Comparison of ENCODE assay signal across 12 mouse cellular contexts in the genomic region with DNA sequence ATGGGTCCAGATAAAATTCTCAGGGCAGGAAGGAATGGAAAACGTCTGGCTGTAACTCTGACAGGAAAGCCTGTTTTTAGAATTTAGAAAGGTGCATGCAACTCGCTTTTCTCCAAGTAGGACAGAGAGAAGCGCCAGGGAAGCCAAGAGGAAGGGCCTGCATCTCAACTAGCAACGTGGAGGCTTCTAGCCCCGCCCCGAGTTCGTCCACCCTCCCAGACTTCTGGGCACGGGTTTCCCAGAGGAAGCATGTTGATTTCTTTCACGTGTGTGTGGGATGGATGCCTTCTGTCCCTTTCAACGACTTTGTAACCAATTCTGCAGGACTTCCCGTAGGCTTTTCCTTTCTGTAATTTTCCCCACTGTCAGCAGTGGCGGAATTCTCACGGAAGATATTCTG.
DNase-seq lines count a peak whose midpoint lies in the region; ATAC-seq lines count a peak whose summit lies in the region.
"Had no signal": no experiment of that assay in that cellular context is flagged by ENCODE, and none has a peak within 500 bp of the region (broad histone marks: within the 10 kb centered on the region; RNA-seq: fewer than 3 reads in every experiment).

No protein-coding gene starts in this region.

- no peaks in the 10 kb centered on the region for H3K27me3 ChIP-seq in embryonic facial prominence, embryonic 14.5 days (replicated peaks; ENCODE audit: control insufficient read depth, insufficient read depth, low read length)
- H3K27me3 ChIP-seq in embryonic facial prominence, embryonic 10.5 days (replicated peaks; ENCODE audit: low read depth, poor library complexity, severe bottlenecking) = no peaks in the 10 kb centered on the region
- H3K27me3 ChIP-seq in midbrain, embryonic 10.5 days (ENCODE audit: low read depth, poor library complexity, severe bottlenecking) = no peaks in the 10 kb centered on the region
- no peaks in the 10 kb centered on the region; the same call in 1 of the 2 replicates for H3K27me3 ChIP-seq in midbrain, embryonic 11.5 days (ENCODE audit: control insufficient read depth, insufficient read depth, low read length)
- H3K27me3 ChIP-seq in heart, embryonic 16.5 days (ENCODE audit: control insufficient read depth, insufficient read depth, low read length) = no peaks in the 10 kb centered on the region
- H3K27me3 ChIP-seq in intestine, embryonic 16.5 days (replicated peaks; ENCODE audit: control insufficient read depth, insufficient read depth, low read length) = no peaks in the 10 kb centered on the region
- H3K27me3 ChIP-seq: midbrain, embryonic 13.5 days had no signal

- H3K4me1 ChIP-seq in embryonic facial prominence, embryonic 14.5 days (ENCODE audit: control insufficient read depth, insufficient read depth, low read length) = no peaks in the 10 kb centered on the region
- H3K4me1 ChIP-seq in embryonic facial prominence, embryonic 10.5 days = no peaks in the 10 kb centered on the region
- H3K4me1 ChIP-seq in midbrain, embryonic 10.5 days = peaks cover 4% of the 10 kb centered on the region; the same call in 1 of the 2 replicates
- no peaks in the 10 kb centered on the region for H3K4me1 ChIP-seq in midbrain, embryonic 11.5 days (ENCODE audit: control insufficient read depth, insufficient read depth, low read length)
- H3K4me1 ChIP-seq in heart, embryonic 16.5 days (ENCODE audit: control insufficient read depth, insufficient read depth, low read length) = peaks cover 4% of the 10 kb centered on the region
- H3K4me1 ChIP-seq in intestine, embryonic 16.5 days (ENCODE audit: control insufficient read depth, insufficient read depth, low read length) = no peaks in the 10 kb centered on the region
- H3K4me1 ChIP-seq: midbrain, embryonic 13.5 days had no signal

- WGBS in embryonic facial prominence, embryonic 14.5 days = 49% methylated on average over 13 of the region's 13 CpGs
- WGBS in embryonic facial prominence, embryonic 10.5 days = 63% methylated on average over 13 of the region's 13 CpGs
- 78% methylated on average over 13 of the region's 13 CpGs for WGBS in midbrain, embryonic 10.5 days
- 73% methylated on average over 13 of the region's 13 CpGs for WGBS in midbrain, embryonic 11.5 days
- 31% methylated on average over 13 of the region's 13 CpGs for WGBS in heart, embryonic 16.5 days
- WGBS in intestine, embryonic 16.5 days = 34% methylated on average over 13 of the region's 13 CpGs

- peak; percentile 30 for DNase-seq in embryonic facial prominence, embryonic 14.5 days (ENCODE audit: low spot score)
- DNase-seq in embryonic facial prominence, embryonic 10.5 days (ENCODE audit: low spot score) = no peak
- DNase-seq in midbrain, embryonic 10.5 days (ENCODE audit: low spot score) = peak; percentile 7
- DNase-seq in midbrain, embryonic 11.5 days (ENCODE audit: low spot score, missing footprints) = no peak
- peak; percentile 30 for DNase-seq in lung, postnatal 36 days
- no peak for DNase-seq in thymus, postnatal 10 days (ENCODE audit: low spot score in 2 of 2)
- DNase-seq: kidney, adult 18-20 months had no signal

- no peaks in the 10 kb centered on the region for H3K36me3 ChIP-seq in embryonic facial prominence, embryonic 14.5 days (ENCODE audit: control insufficient read depth, insufficient read depth, low read length)
- no peaks in the 10 kb centered on the region for H3K36me3 ChIP-seq in embryonic facial prominence, embryonic 10.5 days (replicated peaks)
- H3K36me3 ChIP-seq in midbrain, embryonic 10.5 days = no peaks in the 10 kb centered on the region
- no peaks in the 10 kb centered on the region for H3K36me3 ChIP-seq in midbrain, embryonic 11.5 days (ENCODE audit: control insufficient read depth, insufficient read depth, low read length)
- H3K36me3 ChIP-seq in heart, embryonic 16.5 days (ENCODE audit: control insufficient read depth, insufficient read depth) = no peaks in the 10 kb centered on the region
- no peaks in the 10 kb centered on the region for H3K36me3 ChIP-seq in intestine, embryonic 16.5 days (ENCODE audit: control insufficient read depth, insufficient read depth, low read length)
- H3K36me3 ChIP-seq: forebrain, embryonic 10.5 days; hindbrain, embryonic 10.5 days; midbrain, embryonic 13.5 days had no signal

- no peak overlapping the region for H3K4me3 ChIP-seq in embryonic facial prominence, embryonic 14.5 days (ENCODE audit: low read depth, low read length)
- no peak overlapping the region for H3K4me3 ChIP-seq in embryonic facial prominence, embryonic 10.5 days
- H3K4me3 ChIP-seq in midbrain, embryonic 10.5 days = no peak overlapping the region
- no peak overlapping the region for H3K4me3 ChIP-seq in midbrain, embryonic 11.5 days (ENCODE audit: low read depth, low read length)
- H3K4me3 ChIP-seq in heart, embryonic 16.5 days (ENCODE audit: low read length) = no peak overlapping the region
- no peak overlapping the region for H3K4me3 ChIP-seq in intestine, embryonic 16.5 days (ENCODE audit: low read length)
- H3K4me3 ChIP-seq: forebrain, embryonic 10.5 days; hindbrain, embryonic 10.5 days; midbrain, embryonic 13.5 days had no signal

- 0 out of 2 replicates have a peak overlapping the region, but pooled peaks have one; percentile 39 for H3K27ac ChIP-seq in embryonic facial prominence, embryonic 14.5 days (replicated peaks; ENCODE audit: low read depth, low read length)
- H3K27ac ChIP-seq in embryonic facial prominence, embryonic 10.5 days (replicated peaks) = no peak overlapping the region
- H3K27ac ChIP-seq in midbrain, embryonic 10.5 days (replicated peaks) = no peak overlapping the region
- H3K27ac ChIP-seq in midbrain, embryonic 11.5 days (ENCODE audit: low read depth, low read length) = no peak overlapping the region
- no peak overlapping the region for H3K27ac ChIP-seq in heart, embryonic 16.5 days (ENCODE audit: low read length)
- H3K27ac ChIP-seq in intestine, embryonic 16.5 days (ENCODE audit: low read length) = no peak overlapping the region
- H3K27ac ChIP-seq: forebrain, embryonic 10.5 days; hindbrain, embryonic 10.5 days; midbrain, embryonic 13.5 days had no signal

- ATAC-seq in embryonic facial prominence, embryonic 14.5 days (ENCODE audit: low read depth) = no peak
- no peak for ATAC-seq in midbrain, embryonic 11.5 days (ENCODE audit: low FRiP score)
- ATAC-seq in heart, embryonic 16.5 days (replicated peaks; ENCODE audit: extremely low read depth, insufficient read depth, low FRiP score) = peak; percentile 52
- ATAC-seq in intestine, embryonic 16.5 days = no peak
- ATAC-seq: midbrain, embryonic 13.5 days had no signal

- no peaks in the 10 kb centered on the region for H3K9me3 ChIP-seq in embryonic facial prominence, embryonic 14.5 days (ENCODE audit: control insufficient read depth, low read length)
- no peaks in the 10 kb centered on the region for H3K9me3 ChIP-seq in embryonic facial prominence, embryonic 10.5 days
- H3K9me3 ChIP-seq in midbrain, embryonic 10.5 days (replicated peaks) = no peaks in the 10 kb centered on the region
- H3K9me3 ChIP-seq in midbrain, embryonic 11.5 days (ENCODE audit: control insufficient read depth, low read length) = no peaks in the 10 kb centered on the region
- no peaks in the 10 kb centered on the region for H3K9me3 ChIP-seq in heart, embryonic 16.5 days (replicated peaks; ENCODE audit: control insufficient read depth, low read length)
- H3K9me3 ChIP-seq in intestine, embryonic 16.5 days (ENCODE audit: control insufficient read depth, low read length) = no peaks in the 10 kb centered on the region
- H3K9me3 ChIP-seq: forebrain, embryonic 10.5 days; hindbrain, embryonic 10.5 days; midbrain, embryonic 13.5 days had no signal

- no peak overlapping the region for H3K9ac ChIP-seq in embryonic facial prominence, embryonic 14.5 days (ENCODE audit: low read depth, low read length)
- no peak overlapping the region for H3K9ac ChIP-seq in midbrain, embryonic 11.5 days (ENCODE audit: low read length)
- no peak overlapping the region for H3K9ac ChIP-seq in heart, embryonic 16.5 days (ENCODE audit: low read length)
- no peak overlapping the region for H3K9ac ChIP-seq in intestine, embryonic 16.5 days (ENCODE audit: low read depth, low read length)
- H3K9ac ChIP-seq: midbrain, embryonic 13.5 days had no signal

- no peak overlapping the region for H3K4me2 ChIP-seq in embryonic facial prominence, embryonic 14.5 days (ENCODE audit: low read depth, low read length)
- no peak overlapping the region for H3K4me2 ChIP-seq in midbrain, embryonic 11.5 days
- peak overlapping the region; percentile 38 for H3K4me2 ChIP-seq in heart, embryonic 16.5 days (ENCODE audit: low read depth, low read length)
- H3K4me2 ChIP-seq in intestine, embryonic 16.5 days (ENCODE audit: low read depth, low read length) = no peak overlapping the region
- H3K4me2 ChIP-seq: midbrain, embryonic 13.5 days had no signal

Comparison
In these comparisons a context has a peak if more than half of its experiments do, and no peak if none do; other contexts are left out.
1. DNase-seq: peak in embryonic facial prominence, embryonic 14.5 days (single experiment), midbrain, embryonic 10.5 days (single experiment) and lung, postnatal 36 days (single experiment); none in embryonic facial prominence, embryonic 10.5 days (single experiment), midbrain, embryonic 11.5 days (single experiment) and thymus, postnatal 10 days (0 of 2).